Mouse (Mus musculus): Measurements from ENCODE around the gene Syne1. TPM values are rescaled to one million over a fixed set of nuclear protein-coding genes. Genes with fewer than 3 reads are reported as not detected.
A peak's percentile ranks its signal among the peaks of the same experiment; 100 is the strongest.

Syne1 gene
- total RNA-seq (2017): 27.4 and 92.7 TPM in 2 replicates

DNA sequence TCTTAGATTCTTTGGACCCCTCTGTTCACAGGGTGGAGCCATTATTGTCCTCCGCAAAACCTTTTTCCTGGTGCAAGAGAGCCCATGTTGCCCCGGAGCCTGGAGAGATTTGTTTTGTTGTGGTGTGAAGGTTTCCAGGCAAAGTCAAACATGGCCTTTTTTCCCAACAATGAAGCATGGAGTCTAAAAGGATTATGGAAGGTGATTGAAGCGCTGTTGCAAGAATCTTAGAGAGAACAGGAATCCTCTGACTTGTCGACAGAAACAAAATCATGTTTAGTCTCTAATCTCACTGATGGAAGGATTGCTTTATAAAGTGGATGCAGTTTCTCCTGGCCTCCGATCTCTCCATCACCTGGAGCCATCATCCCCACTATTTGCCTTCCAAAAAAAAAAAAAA lies at the start of gene Syne1:
Syne1 (minus strand) TSS at position 101 of the 400 bp plus-strand sequence.
- no peak for ATAC-seq (replicated peaks in 1 of 2; ENCODE audit: insufficient read depth in 1 of 2, low FRiP score in 2 of 2, low TSS enrichment in 1 of 2, low read depth in 1 of 2, poor library complexity in 2 of 2, severe bottlenecking in 2 of 2)

DNA sequence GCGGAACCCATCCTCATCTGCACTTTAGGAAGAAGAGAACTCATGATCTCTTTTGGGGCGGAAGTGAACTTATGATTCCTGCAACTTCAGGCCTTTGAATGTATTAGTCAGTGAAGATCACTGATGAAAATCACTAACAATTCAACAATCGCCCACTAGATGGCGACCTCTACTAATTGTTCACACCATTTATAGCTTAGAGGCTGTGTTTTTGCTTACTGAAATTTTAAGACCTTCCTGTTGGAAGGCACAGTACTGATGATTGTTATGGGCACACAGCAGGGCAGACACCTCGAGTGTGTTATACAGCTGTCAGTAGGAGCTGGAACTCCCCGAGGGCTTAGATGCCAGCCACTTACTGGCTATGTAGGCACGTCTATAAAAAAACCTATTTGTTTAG lies 48.8 kb upstream of the Syne1 start:
- ATAC-seq (replicated peaks in 1 of 2; ENCODE audit: insufficient read depth in 1 of 2, low FRiP score in 2 of 2, low TSS enrichment in 1 of 2, low read depth in 1 of 2, poor library complexity in 2 of 2, severe bottlenecking in 2 of 2): peak; percentile 14 to 25

DNA sequence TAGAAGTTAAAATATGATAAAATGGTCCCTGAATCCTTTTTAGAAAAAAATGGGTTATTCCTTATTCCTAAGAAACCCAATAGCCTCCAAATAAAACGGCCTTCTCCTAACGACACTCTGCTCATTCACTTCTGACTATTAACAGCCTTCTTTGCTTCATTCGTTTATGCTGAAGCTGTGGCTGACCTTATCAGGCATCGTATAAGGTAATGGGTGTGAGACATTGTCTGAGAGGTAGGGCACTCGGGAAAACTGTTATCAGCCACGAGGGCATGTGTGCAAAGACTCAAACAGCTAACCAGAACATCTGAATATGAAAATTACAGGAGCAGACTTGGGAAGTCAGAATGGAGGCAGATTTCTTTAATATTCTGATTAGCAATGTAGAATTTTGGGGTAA lies 45.3 kb upstream of the Syne1 start:
- ATAC-seq (replicated peaks in 1 of 2; ENCODE audit: insufficient read depth in 1 of 2, low FRiP score in 2 of 2, low TSS enrichment in 1 of 2, low read depth in 1 of 2, poor library complexity in 2 of 2, severe bottlenecking in 2 of 2): no peak

DNA sequence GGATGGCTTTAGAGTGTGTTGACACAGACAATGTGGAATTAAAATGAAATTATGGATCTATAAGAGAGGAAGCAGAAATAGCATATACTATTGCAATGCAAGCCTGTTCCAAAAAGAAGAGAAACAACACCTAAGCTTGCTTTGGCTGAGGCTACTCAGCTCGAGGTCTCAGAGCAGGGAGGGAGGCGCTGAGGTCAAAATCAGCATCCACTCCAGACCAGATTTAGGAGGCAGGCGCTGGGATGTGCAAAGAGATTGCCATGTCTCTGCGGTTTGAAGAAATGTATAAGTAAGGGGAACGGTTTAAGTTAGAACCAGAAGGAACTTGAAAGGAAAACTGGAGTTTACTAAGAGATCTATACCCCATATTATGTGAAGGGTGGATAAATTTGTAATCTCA lies 43.2 kb upstream of the Syne1 start:
- peak; percentile 12 to 27; a peak in 1 of 4 replicates for ATAC-seq (replicated peaks in 1 of 2; ENCODE audit: insufficient read depth in 1 of 2, low FRiP score in 2 of 2, low TSS enrichment in 1 of 2, low read depth in 1 of 2, poor library complexity in 2 of 2, severe bottlenecking in 2 of 2)

DNA sequence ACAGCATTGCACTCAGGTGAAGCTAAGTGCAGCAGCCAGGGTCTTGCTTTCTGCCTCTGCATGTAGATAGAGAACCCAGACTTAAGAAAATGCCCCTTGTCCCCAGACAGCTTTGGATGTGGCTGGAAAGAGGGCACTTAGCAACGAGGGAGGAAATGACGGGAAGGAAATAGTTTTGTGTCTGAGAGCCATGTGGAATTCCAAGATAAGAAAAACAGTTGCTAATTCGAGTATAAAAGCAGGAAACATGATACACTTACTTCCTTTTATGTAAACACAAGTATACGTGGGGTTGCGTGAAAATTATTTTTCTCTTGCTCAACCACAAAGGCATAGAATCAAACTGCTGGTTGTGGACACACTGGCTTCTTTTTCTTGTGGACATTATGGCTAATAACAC lies 42.2 kb upstream of the Syne1 start, which contains the start of gene Myct1:
Myct1 (plus strand) TSS at position 312 of the 400 bp plus-strand sequence.
- ATAC-seq (replicated peaks in 1 of 2; ENCODE audit: insufficient read depth in 1 of 2, low FRiP score in 2 of 2, low TSS enrichment in 1 of 2, low read depth in 1 of 2, poor library complexity in 2 of 2, severe bottlenecking in 2 of 2): peak; percentile 83

DNA sequence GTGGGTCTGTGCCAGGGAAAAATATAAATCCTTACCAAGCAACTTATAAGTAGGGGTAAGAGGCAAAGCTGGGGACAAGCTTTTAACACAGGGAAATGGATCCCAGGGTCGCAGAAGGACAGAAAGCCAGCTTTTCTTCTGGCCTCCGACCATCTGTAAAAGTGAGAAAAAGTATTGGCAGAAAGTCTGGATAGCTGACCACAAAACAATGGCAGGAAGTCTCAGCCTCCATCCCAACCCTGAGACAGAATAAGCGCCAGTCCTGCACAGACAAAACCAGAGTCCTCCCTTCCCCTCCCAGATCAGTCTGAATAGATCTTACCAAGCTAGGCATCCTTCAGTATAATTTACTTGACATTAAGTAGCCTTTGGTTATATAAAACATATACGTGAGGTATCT lies 40.7 kb upstream of the Syne1 start:
- no peak for ATAC-seq (replicated peaks in 1 of 2; ENCODE audit: insufficient read depth in 1 of 2, low FRiP score in 2 of 2, low TSS enrichment in 1 of 2, low read depth in 1 of 2, poor library complexity in 2 of 2, severe bottlenecking in 2 of 2)

DNA sequence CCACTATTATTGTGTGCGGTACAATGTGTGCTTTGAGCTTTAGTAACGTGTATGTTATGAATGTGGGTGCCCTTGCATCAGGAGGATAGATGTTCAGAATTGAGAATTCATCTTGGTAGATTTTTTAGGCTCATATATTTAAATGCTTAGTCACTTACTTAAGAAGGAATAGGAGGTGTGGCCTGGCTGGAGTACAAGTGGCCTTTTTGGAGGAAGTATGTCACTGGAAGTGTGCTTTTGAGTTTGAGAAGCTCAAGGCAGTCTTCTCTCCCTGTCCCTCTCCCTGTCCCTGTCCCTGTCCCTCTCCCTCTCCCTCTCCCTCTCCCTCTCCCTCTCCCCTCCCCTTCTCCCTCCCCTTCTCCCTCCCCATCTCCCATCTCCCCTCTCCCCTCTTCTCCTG lies 39.8 kb upstream of the Syne1 start:
- ATAC-seq (replicated peaks in 1 of 2; ENCODE audit: insufficient read depth in 1 of 2, low FRiP score in 2 of 2, low TSS enrichment in 1 of 2, low read depth in 1 of 2, poor library complexity in 2 of 2, severe bottlenecking in 2 of 2): no peak

DNA sequence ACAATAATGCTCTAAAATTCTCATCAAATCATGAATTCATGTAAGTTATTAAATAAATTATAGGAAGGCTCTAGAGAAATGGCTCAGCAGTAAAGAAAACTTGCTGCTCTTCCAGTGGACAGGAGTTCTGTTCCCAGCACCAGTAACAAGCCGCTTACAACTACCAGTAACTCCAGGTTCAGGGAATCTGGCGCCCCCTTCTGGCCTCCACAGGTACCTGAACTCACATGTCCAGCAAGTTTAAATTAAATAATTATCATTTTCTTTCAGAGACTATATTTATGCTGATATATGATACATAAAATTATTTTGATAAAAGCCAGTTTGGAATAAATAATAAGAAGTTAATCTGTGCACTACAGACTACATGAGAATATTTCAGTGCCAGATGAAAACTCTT lies 22.0 kb upstream of the Syne1 start:
- no peak for ATAC-seq (replicated peaks in 1 of 2; ENCODE audit: insufficient read depth in 1 of 2, low FRiP score in 2 of 2, low TSS enrichment in 1 of 2, low read depth in 1 of 2, poor library complexity in 2 of 2, severe bottlenecking in 2 of 2)

DNA sequence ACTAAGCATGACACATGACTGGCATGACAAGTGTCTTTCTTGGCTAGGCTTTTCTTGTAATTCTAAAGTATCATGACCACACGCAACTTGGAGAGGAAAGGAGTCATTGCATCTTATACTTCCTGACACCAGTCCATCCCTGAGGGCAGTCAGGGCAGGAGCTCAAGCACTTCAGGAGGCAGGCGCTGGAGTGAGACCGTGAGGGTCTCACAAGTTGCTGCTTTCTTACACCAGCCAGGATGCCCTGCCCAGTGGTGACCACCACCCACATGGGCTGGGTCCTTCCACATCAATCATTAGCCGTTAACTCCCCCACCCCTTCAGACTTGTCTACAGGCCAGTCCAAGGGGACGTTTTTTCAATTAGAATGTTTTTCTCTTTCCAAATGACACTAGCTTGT lies 20.1 kb upstream of the Syne1 start:
- ATAC-seq (replicated peaks in 1 of 2; ENCODE audit: insufficient read depth in 1 of 2, low FRiP score in 2 of 2, low TSS enrichment in 1 of 2, low read depth in 1 of 2, poor library complexity in 2 of 2, severe bottlenecking in 2 of 2): no peak

DNA sequence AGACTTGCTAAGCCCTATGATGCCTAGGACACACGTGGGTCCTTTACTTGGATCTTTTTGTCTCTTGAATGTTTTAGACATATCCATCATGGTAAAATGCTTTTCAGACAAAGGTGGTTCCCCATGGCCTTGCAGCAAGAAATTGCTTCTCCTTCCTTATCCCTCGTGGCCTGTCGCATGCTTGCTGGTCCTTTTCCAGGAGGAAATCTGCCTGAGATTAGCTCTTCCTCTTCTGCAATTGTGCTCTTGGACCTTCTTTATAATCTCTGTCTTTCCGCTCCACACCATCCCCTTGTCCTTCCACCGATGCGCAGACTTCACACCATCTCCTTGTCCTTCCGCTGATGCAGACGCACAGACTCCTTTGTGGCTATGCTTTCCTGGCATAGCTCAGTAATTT lies 18.8 kb upstream of the Syne1 start:
- no peak for ATAC-seq (replicated peaks in 1 of 2; ENCODE audit: insufficient read depth in 1 of 2, low FRiP score in 2 of 2, low TSS enrichment in 1 of 2, low read depth in 1 of 2, poor library complexity in 2 of 2, severe bottlenecking in 2 of 2)

DNA sequence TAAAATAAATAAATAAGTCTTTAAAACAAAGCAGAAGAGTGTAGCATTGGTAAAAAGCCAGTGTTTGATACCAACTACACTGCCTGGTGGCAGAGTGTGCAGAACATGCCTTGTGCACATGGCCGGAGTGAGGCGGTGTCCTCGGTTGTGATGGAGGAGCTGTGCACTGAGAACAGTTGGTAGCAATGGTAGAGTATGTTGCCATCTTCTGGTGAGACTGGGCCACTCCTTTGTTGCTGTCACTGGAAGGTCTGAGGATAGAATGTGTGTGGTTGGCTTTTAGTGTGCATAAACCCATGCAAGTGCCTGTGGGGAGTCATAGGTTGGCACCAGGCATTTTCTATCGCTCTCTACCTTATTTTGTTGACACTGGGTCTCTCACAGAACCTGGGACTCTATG lies 17.7 kb upstream of the Syne1 start:
- no peak for ATAC-seq (replicated peaks in 1 of 2; ENCODE audit: insufficient read depth in 1 of 2, low FRiP score in 2 of 2, low TSS enrichment in 1 of 2, low read depth in 1 of 2, poor library complexity in 2 of 2, severe bottlenecking in 2 of 2)

DNA sequence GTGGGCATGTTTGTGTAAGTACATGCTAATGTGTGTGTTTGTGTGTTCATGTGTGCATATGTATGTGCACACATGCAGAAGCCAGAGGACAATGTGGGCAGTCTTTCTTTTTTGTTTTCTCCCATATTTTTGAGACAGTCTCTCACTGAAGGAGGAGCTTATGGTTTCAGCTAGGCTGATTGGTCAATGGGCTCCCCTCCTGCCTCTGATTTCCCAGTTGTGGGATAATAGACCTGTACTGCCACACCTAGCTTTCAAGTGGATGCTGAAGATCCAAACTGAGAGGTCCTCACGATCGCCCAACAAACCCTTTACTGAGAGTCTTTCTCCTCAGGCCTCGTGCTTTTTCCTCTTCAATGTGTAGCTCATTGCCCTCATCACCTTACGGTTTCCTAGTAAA lies 10.4 kb upstream of the Syne1 start:
- no peak for ATAC-seq (replicated peaks in 1 of 2; ENCODE audit: insufficient read depth in 1 of 2, low FRiP score in 2 of 2, low TSS enrichment in 1 of 2, low read depth in 1 of 2, poor library complexity in 2 of 2, severe bottlenecking in 2 of 2)

DNA sequence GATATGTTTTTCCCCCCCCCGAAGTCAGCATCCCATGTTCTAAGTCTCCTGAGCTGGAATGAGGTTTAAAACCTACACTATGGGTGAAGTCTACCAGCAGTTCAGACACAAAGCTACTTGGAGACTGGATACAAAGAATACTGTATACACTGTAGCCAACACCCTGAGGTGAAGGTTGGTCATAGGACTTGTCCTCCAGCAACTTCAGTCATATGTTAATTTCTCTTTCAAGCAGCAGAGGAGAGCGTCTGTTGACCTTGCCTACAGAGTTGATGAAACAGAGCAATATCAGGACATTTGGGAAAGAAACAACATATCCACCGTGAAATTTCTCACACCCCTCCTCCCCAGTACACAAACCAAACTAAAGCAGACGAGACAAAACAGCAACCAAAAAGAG lies 9.2 kb upstream of the Syne1 start:
- ATAC-seq (replicated peaks in 1 of 2; ENCODE audit: insufficient read depth in 1 of 2, low FRiP score in 2 of 2, low TSS enrichment in 1 of 2, low read depth in 1 of 2, poor library complexity in 2 of 2, severe bottlenecking in 2 of 2): no peak

DNA sequence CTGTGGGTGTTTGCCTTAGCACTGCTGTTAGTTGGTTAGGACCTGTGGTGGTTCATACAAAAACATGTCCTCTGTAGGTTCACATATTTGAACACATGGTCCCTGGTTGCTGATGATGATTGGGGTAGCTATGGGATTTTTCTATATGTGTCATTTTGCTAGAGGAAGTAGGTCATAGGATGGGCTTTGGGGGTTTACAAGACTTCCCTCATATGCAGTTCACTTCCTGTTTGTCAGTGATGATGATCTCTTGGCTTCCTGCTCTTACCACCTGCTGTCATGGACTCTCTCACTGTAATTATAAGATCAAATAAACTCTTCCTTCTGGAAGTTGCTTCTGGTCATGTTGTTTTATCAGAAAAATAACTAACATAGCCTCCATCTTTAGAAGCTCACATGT lies 7.5 kb upstream of the Syne1 start:
- ATAC-seq (replicated peaks in 1 of 2; ENCODE audit: insufficient read depth in 1 of 2, low FRiP score in 2 of 2, low TSS enrichment in 1 of 2, low read depth in 1 of 2, poor library complexity in 2 of 2, severe bottlenecking in 2 of 2): peak in 1 of 2 experiments; percentile 39; a peak in 1 of 4 replicates

DNA sequence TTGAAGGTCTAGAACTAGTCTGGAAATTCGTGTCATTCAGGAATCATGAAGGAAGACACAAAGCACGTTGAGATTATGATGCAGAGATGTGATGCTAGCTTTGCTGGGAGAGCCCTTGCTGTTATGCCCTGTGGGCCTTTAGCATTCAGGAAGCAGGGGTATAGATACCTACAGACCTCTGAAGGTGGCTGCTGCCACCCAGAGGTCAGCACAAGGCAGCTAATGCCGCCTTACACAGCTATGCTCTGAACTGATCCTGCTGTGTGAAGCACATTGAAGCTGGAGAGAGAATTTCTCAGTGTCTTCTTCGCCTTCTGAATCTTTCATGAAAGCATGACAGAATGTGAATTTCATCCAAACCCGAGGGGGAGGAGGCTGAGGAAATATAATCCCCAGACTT lies 3.7 kb upstream of the Syne1 start:
- peak; percentile 42 to 67; a peak in 2 of 4 replicates for ATAC-seq (replicated peaks in 1 of 2; ENCODE audit: insufficient read depth in 1 of 2, low FRiP score in 2 of 2, low TSS enrichment in 1 of 2, low read depth in 1 of 2, poor library complexity in 2 of 2, severe bottlenecking in 2 of 2)

DNA sequence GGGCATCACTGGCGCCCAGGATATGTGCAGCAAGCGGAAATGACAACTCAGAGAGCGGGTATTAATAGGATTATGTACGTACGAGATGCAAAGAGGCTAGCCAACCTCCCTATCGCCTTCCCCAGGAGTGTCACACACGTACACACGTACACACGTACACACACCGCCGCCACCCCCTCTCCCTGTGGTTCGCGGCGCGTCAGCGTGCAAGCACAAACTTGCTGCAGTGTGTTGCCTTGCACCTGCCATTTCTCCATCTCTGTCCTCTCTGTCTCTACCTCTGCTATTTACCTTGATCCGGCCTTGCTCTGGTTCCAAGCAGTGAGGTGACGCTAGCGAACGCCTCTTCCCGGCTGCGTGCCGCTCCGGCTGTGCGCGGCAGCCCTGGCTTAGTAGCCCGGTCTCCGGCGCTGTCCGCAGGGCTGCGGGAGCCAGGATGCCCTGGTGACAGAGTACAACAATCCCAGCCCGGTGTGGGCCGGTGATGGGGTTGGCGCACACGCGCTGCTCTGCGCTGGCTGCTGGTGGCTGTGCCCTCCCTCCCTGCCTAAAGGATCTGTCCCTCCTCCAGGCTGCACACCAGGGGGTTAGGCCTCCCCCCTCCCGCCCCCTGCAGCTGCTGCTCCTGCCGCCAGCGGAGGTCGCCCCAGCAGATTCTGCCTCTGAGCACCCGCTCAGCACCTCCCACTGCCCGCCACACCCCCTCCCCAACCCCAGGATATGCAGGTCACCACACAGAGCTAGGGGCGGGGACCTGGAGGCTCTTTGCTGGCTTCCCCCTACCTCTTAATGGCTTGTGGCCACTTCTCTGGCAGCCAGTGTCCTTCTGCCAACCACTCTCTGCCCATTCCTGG lies 887 bp downstream of the Syne1 start:
- ATAC-seq (replicated peaks in 1 of 2; ENCODE audit: insufficient read depth in 1 of 2, low FRiP score in 2 of 2, low TSS enrichment in 1 of 2, low read depth in 1 of 2, poor library complexity in 2 of 2, severe bottlenecking in 2 of 2): peak; percentile 77 to 78

DNA sequence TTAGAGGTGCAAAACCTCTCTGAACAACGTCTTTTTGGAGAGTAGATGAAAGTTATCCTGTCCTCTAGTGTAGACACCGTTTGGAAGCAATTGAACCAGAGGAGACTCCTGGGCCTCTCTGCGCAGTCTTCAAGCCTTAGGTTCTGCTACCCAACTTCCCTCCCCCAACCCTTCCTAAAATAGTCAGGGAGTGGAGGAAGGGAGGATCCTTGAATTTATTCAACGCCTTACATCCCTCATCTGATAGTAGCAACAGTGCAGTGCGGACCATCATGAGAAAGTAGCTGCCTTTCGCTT lies 1.5 kb downstream of the Syne1 start:
- no peak for ATAC-seq (replicated peaks in 1 of 2; ENCODE audit: insufficient read depth in 1 of 2, low FRiP score in 2 of 2, low TSS enrichment in 1 of 2, low read depth in 1 of 2, poor library complexity in 2 of 2, severe bottlenecking in 2 of 2)

DNA sequence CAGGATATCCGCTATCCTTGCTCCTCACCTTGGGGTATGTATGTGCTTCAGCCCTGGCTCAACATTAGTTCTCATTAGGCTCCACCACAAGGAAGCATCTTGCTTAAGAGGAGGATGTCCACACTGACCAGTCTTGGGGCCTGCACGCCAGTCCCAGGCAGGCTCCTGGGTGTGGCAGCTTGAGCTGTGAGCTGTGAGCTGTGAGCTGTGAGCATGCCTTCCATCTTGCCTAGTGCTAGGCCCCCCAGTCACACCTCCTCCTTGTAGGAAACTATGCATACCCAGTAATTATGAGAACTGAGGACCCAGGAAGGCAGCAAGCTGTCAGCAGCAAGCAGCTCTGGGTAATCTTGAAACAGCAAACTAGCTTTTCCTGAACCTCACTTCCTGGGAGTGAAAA lies 2.6 kb downstream of the Syne1 start:
- ATAC-seq (replicated peaks in 1 of 2; ENCODE audit: insufficient read depth in 1 of 2, low FRiP score in 2 of 2, low TSS enrichment in 1 of 2, low read depth in 1 of 2, poor library complexity in 2 of 2, severe bottlenecking in 2 of 2): peak; percentile 9 to 25; a peak in 1 of 4 replicates

DNA sequence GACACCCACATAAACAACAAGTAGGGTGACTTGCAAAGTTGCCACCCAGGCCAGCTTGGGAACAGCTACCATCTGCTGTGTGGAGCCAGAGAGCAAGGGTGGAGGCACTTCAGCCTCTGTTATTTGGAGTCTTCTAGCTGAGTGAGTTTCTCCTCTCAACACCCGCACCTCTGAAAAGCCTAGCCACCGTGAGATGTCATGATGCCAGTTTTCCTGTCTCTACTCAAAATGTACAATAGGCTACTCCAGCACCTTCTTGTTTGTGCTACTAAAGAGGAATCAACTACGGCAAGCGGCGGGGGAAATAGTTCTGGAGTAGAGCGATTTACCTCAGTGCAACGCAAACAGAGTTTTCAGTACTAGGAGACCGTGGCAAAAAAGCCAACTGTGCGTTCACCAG lies 3.5 kb downstream of the Syne1 start:
- no peak for ATAC-seq (replicated peaks in 1 of 2; ENCODE audit: insufficient read depth in 1 of 2, low FRiP score in 2 of 2, low TSS enrichment in 1 of 2, low read depth in 1 of 2, poor library complexity in 2 of 2, severe bottlenecking in 2 of 2)
